8 mouse cellular contexts compared by ENCODE assay signal in the genomic region with DNA sequence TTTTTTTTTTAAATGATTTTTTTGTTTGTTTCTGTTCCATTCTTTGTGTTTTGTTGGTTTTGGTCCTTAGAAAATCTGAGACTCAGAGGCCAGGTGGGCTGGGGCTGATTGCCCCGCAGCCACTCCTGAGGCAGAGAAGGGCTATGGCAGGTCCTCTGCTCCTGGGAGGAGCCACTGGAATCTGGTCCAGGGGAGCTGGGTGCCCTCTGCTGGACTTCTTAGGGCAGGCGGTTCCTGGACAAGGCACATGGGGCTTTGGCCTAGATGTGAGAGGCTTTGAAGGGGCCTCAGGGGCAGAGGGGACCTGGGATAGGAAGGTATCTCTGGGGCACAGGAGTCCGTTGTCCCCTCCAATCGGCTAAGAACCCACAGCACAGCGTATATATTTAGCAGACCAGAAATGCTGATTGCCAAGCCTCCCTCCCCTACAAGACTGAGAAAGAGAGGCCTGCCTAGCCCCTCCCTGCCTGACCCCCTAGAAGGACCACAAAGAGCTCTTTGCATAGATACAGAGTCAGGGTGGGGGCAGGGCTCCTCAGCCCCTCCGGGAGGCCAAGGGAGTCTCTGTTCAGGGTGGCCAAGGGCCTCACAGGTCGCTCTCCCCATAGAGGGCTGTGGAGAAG. TPM values are rescaled to one million over a fixed set of nuclear protein-coding genes. Genes with fewer than 3 reads are reported as not detected.
DNase-seq lines count a peak whose midpoint lies in the region; ATAC-seq and TF ChIP-seq lines count a peak whose summit lies in the region.

No protein-coding gene starts in this region.

- H3K27ac ChIP-seq in forebrain, embryonic 14.5 days (ENCODE audit: low read depth, low read length): no peak overlapping the region
- H3K27ac ChIP-seq in kidney, adult 2 months (ENCODE audit: insufficient read depth, low read depth, low read length): no peak overlapping the region
- no peak overlapping the region for H3K27ac ChIP-seq in lung, embryonic 16.5 days (ENCODE audit: low read length)
- H3K27ac ChIP-seq in stomach, embryonic 15.5 days: no peak overlapping the region

- no peak overlapping the region for H3K4me3 ChIP-seq in forebrain, embryonic 14.5 days (ENCODE audit: low read depth, low read length)
- no peak overlapping the region for H3K4me3 ChIP-seq in kidney, adult 2 months (ENCODE audit: insufficient read depth, low read depth, low read length)
- H3K4me3 ChIP-seq in lung, embryonic 16.5 days (ENCODE audit: low read length): no peak overlapping the region
- no peak overlapping the region for H3K4me3 ChIP-seq in stomach, embryonic 15.5 days (replicated peaks)

- WGBS in forebrain, embryonic 14.5 days: 61% methylated on average over 7 of the region's 7 CpGs
- WGBS in kidney, adult 2 months: 53% methylated on average over 7 of the region's 7 CpGs
- 48% methylated on average over 7 of the region's 7 CpGs for WGBS in lung, embryonic 16.5 days
- 37% methylated on average over 7 of the region's 7 CpGs for WGBS in stomach, embryonic 15.5 days

- ATAC-seq in forebrain, embryonic 14.5 days: no peak
- peak; percentile 65 for ATAC-seq in lung, embryonic 16.5 days (ENCODE audit: low read depth)
- peak; percentile 48 for ATAC-seq in stomach, embryonic 15.5 days (ENCODE audit: insufficient read depth, low FRiP score, low read depth)

- peak; percentile 63 for TF ChIP-seq CTCF in kidney, adult 2 months (conservative IDR thresholded peaks at IDR 0.05; ENCODE audit: insufficient read depth, insufficient read length, low read depth, low read length)

- no peaks in the 10 kb centered on the region for H3K4me1 ChIP-seq in forebrain, embryonic 14.5 days (ENCODE audit: control insufficient read depth, insufficient read depth, low read length)
- H3K4me1 ChIP-seq in kidney, adult 2 months (ENCODE audit: control insufficient read depth, insufficient read depth, low read length): no peaks in the 10 kb centered on the region
- peaks cover 4% of the 10 kb centered on the region for H3K4me1 ChIP-seq in lung, embryonic 16.5 days (replicated peaks; ENCODE audit: control insufficient read depth, insufficient read depth, low read length)
- H3K4me1 ChIP-seq in stomach, embryonic 15.5 days: peaks cover 4% of the 10 kb centered on the region; the same call in 1 of the 2 replicates

- peak; percentile 65 to 67 for DNase-seq in heart, adult 18-20 months
- DNase-seq in heart, adult 9 months (ENCODE audit: low spot score in 2 of 2): no peak
- peak; percentile 80 for DNase-seq in MN1 (ENCODE audit: low spot score)
- peak; percentile 42 for DNase-seq in forebrain, embryonic 14.5 days (ENCODE audit: low spot score)
- peak; percentile 65 for DNase-seq in kidney, adult 2 months
- no peak for DNase-seq in right cerebral cortex, adult 18-20 months

- H3K9me3 ChIP-seq in forebrain, embryonic 14.5 days (replicated peaks; ENCODE audit: control insufficient read depth, low read length): no peaks in the 10 kb centered on the region
- no peaks in the 10 kb centered on the region for H3K9me3 ChIP-seq in lung, embryonic 16.5 days (ENCODE audit: control insufficient read depth, low read length)
- no peaks in the 10 kb centered on the region for H3K9me3 ChIP-seq in stomach, embryonic 15.5 days

- H3K27me3 ChIP-seq in forebrain, embryonic 14.5 days (replicated peaks; ENCODE audit: control insufficient read depth, insufficient read depth, low read length): 0 out of 2 replicates have a peak, but pooled peaks cover 4% of the 10 kb centered on the region
- H3K27me3 ChIP-seq in kidney, adult 2 months (replicated peaks; ENCODE audit: control insufficient read depth, insufficient read depth, low read length): no peaks in the 10 kb centered on the region
- H3K27me3 ChIP-seq in lung, embryonic 16.5 days (ENCODE audit: control insufficient read depth, insufficient read depth, low read depth, low read length): peaks cover 10% of the 10 kb centered on the region
- H3K27me3 ChIP-seq in stomach, embryonic 15.5 days (replicated peaks): peaks cover 5% of the 10 kb centered on the region; the same call in 1 of the 2 replicates

- H3K9ac ChIP-seq in forebrain, embryonic 14.5 days (ENCODE audit: low read length): no peak overlapping the region
- H3K9ac ChIP-seq in lung, embryonic 16.5 days (ENCODE audit: low read length): no peak overlapping the region
- no peak overlapping the region for H3K9ac ChIP-seq in stomach, embryonic 15.5 days

- peaks cover 80% of the 10 kb centered on the region for H3K36me3 ChIP-seq in forebrain, embryonic 14.5 days (ENCODE audit: control insufficient read depth, insufficient read depth, low read length)
- H3K36me3 ChIP-seq in kidney, adult 2 months (ENCODE audit: control insufficient read depth, insufficient read depth, low read length): peaks cover 5% of the 10 kb centered on the region; the same call in 1 of the 2 replicates
- peaks cover 56% of the 10 kb centered on the region for H3K36me3 ChIP-seq in lung, embryonic 16.5 days (ENCODE audit: control insufficient read depth, insufficient read depth, low read length)
- peaks cover 69% of the 10 kb centered on the region for H3K36me3 ChIP-seq in stomach, embryonic 15.5 days

- H3K4me2 ChIP-seq in forebrain, embryonic 14.5 days (ENCODE audit: low read length): no peak overlapping the region
- H3K4me2 ChIP-seq in lung, embryonic 16.5 days (ENCODE audit: low read depth, low read length): no peak overlapping the region
- no peak overlapping the region for H3K4me2 ChIP-seq in stomach, embryonic 15.5 days

- no peak for TF ChIP-seq POLR2A in kidney, adult 2 months (IDR thresholded peaks at IDR 0.05; ENCODE audit: low read depth, low read length)

RNA-seq across cellular contexts. Expression of a gene that starts 12.5 kb away (rescaled TPM):
- total RNA-seq in heart, adult 18-20 months (2021): under 1 TPM; 0.31 to 0.35 TPM
- polyA plus RNA-seq in forebrain, embryonic 14.5 days (2014; fragmentation: Nextera tagmentation; extraction: Ambion mirVana): 0.11 and 0.38 TPM in 2 replicates
- 0.11 and 0.24 TPM in 2 replicates for polyA plus RNA-seq in kidney, adult 2 months (2012; rRNA removed)
- polyA plus RNA-seq in lung, embryonic 16.5 days (2015; fragmentation: Nextera tagmentation; extraction: Ambion mirVana): 0.43 and 0.49 TPM in 2 replicates
- 0.34 and 0.45 TPM in 2 replicates for polyA plus RNA-seq in stomach, embryonic 15.5 days (2015; fragmentation: Nextera tagmentation; extraction: Ambion mirVana)

RNA-seq across cellular contexts. Expression of a gene that starts 30.1 kb away (rescaled TPM):
- total RNA-seq in heart, adult 18-20 months (2021): 1 to 10 TPM in 1 of 2 experiments, under 1 TPM in 1; 0.93 to 1.8 TPM
- 2.4 and 4.2 TPM in 2 replicates for polyA plus RNA-seq in forebrain, embryonic 14.5 days (2014; fragmentation: Nextera tagmentation; extraction: Ambion mirVana)
- polyA plus RNA-seq in kidney, adult 2 months (2012; rRNA removed): 1.1 and 1.6 TPM in 2 replicates
- 1.0 and 2.8 TPM in 2 replicates for polyA plus RNA-seq in lung, embryonic 16.5 days (2015; fragmentation: Nextera tagmentation; extraction: Ambion mirVana)
- polyA plus RNA-seq in stomach, embryonic 15.5 days (2015; fragmentation: Nextera tagmentation; extraction: Ambion mirVana): 2.2 TPM in 2 replicates

Comparison
In these comparisons a context has a peak if more than half of its experiments do, and no peak if none do; other contexts are left out.
1. DNase-seq: peak in heart, adult 18-20 months (2 of 2), MN1 (single experiment), forebrain, embryonic 14.5 days (single experiment) and kidney, adult 2 months (single experiment); none in heart, adult 9 months (0 of 2) and right cerebral cortex, adult 18-20 months (single experiment).